Mouse (Mus musculus): ENCODE measurements around the gene Ubl3.

DNA sequence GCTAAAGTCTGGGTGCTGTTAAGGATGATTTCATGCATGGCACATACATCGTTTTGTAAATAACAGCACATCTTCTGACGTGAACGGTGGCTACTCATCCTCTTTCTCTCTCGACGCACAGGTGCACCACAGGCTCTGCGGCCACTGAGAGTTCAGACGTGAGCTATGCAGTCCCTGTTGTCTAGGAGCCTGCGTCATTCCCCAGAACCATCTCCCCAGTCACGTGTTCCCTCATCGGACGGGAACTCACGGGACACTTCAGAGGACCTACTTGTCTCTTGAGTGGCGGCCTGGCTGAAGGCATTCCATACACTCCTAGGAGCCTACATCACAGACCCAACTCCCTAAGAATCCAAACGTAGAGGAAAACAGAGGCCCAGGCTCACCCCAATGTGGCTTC, 1.1 kb upstream of the Ubl3 start:
- TF ChIP-seq ZC3H11A (IDR thresholded peaks at IDR 0.05; ENCODE audit: borderline replicate concordance, low read depth, low read length), result no peak
- TF ChIP-seq MAFK (IDR thresholded peaks at IDR 0.05; ENCODE audit: insufficient read depth, low read depth, low read length), result no peak
- no peak for TF ChIP-seq HCFC1 (IDR thresholded peaks at IDR 0.05; ENCODE audit: borderline replicate concordance, insufficient read depth, low read length)
- TF ChIP-seq ZNF384 (IDR thresholded peaks at IDR 0.05; ENCODE audit: low read depth, low read length), result no peak

Data from ES-E14 (cell line).